Mouse (Mus musculus) megakaryocyte, embryonic 14.5 days (primary cell): ENCODE data around the gene 6430571L13Rik.

ENCODE experiments used
- FLI1 ChIP-seq: IDR thresholded peaks from 2 replicates; pipeline ENCODE4 v1.6.1; 2012; ENCODE audit warnings: low read length, inconsistent platforms, mixed read lengths
- GATA1 ChIP-seq: IDR thresholded peaks from 3 replicates; pipeline ENCODE4 v1.6.1; 2012; ENCODE audit warnings: mixed read lengths, low read length, inconsistent platforms, borderline replicate concordance

DNA sequence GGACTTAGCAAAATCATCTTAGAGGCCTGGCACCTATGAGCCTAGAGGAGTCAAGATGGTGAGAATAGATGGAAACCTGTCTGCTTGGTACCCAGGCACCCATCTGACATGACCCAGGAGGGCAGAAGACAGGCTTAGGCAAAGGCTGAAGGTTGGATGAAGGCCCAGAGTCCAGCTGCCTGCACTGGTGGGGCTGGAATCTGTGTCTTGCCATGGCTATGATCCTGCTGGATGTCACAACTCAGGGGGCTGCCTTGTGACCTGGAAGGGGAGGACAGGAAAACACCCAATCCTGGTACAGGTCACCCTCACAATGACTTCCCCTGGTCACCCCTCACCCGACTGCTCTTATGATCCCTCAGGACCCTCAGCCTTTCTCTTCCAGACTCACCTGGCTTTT is 14.4 kb downstream of the 6430571L13Rik start:
- TF ChIP-seq GATA1 (no peak), FLI1 (no peak)
